Mouse (Mus musculus) heart, embryonic 11.5 days (tissue): Measurements from ENCODE around the gene Sh3bp4. TPM values are rescaled to one million over a fixed set of nuclear protein-coding genes. Genes with fewer than 3 reads are reported as not detected.

Source experiments
- ATAC-seq: fragments of 200-750 bp; cut with Nextera tagmentation; replicated peaks from 2 replicates; pipeline ENCODE4 v1.8.0; 2017; ENCODE audit warnings: moderate library complexity; ENCODE audit not compliant: insufficient number of reproducible peaks, low FRiP score, low TSS enrichment
- H3K27ac ChIP-seq: fragments of 300-500 bp; sonication (generic); 2 replicates; pipeline ENCODE4 v1.5.1; 2014; ENCODE audit warnings: mild to moderate bottlenecking, low read depth, low read length
- H3K27me3 ChIP-seq: fragments of 300-500 bp; sonication (generic); 2 replicates; pipeline ENCODE4 v1.6.1; 2014; ENCODE audit warnings: mild to moderate bottlenecking, low read length, mixed read lengths; ENCODE audit not compliant: control insufficient read depth, insufficient read depth
- H3K36me3 ChIP-seq: fragments of 300-500 bp; sonication (generic); 2 replicates; pipeline ENCODE4 v1.6.1; 2014; ENCODE audit warnings: mild to moderate bottlenecking, low read length, moderate library complexity, mixed read lengths; ENCODE audit not compliant: control insufficient read depth, insufficient read depth
- H3K4me1 ChIP-seq: fragments of 300-500 bp; sonication (generic); 2 replicates; pipeline ENCODE4 v1.6.1; 2014; ENCODE audit warnings: low read length; ENCODE audit not compliant: control insufficient read depth, insufficient read depth
- H3K4me2 ChIP-seq: fragments of 300-500 bp; sonication (generic); 2 replicates; pipeline ENCODE4 v1.6.1; 2014; ENCODE audit warnings: mild to moderate bottlenecking, moderate library complexity
- H3K4me3 ChIP-seq: fragments of 300-500 bp; sonication (generic); 2 replicates; pipeline ENCODE4 v1.5.1; 2014; ENCODE audit warnings: low read depth, low read length
- H3K9ac ChIP-seq: fragments of 300-500 bp; sonication (generic); 2 replicates; pipeline ENCODE4 v1.6.1; 2014; ENCODE audit warnings: mild to moderate bottlenecking, low read depth, low read length, moderate library complexity
- H3K9me3 ChIP-seq: fragments of 300-500 bp; sonication (generic); replicated peaks from 2 replicates; pipeline ENCODE4 v1.6.1; 2016; ENCODE audit warnings: low read length; ENCODE audit not compliant: control insufficient read depth
- WGBS: fragments of 180-500 bp; shearing (Covaris S2); extraction: QIAGEN DNeasy Blood & Tissue Kit; methylation state at CpG from one replicate; pipeline ENCODE4 v1.1.7; 2014; ENCODE audit not compliant: insufficient replicate concordance; 5-methylcytosine and 5-hydroxymethylcytosine counted together
- polyA plus RNA-seq: library from polyadenylated mRNA; unstranded; fragments of >200 nt; fragmentation: Nextera tagmentation; extraction: Ambion mirVana; gene quantifications from 2 replicates; pipeline ENCODE4 v1.2.1, GENCODE M21; 2014

Gene Sh3bp4
- polyA plus RNA-seq, 1 experiment from 2014 or later: 15.3 TPM

DNA sequence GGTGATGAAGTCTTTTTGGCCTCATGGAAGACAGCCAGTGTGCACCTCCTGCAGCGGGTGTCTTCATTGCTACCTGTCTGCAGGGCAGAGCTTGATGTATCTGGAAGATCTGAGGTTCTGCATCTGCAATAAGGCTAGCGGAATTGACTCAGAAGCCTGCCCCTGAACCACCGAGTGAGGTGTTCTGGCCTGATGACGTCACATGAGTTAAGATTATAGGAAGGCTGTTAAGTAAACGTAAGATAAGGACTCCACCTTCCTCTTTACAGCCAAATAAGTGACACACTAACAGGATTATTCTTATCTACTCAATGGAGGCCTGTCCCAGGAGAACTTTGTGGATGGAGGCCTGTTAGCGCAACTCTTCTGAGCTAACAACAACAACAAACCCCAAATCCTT, 4.5 kb downstream of the Sh3bp4 start:
- 34% methylated on average over 6 of the region's 6 CpGs for WGBS
- Histone ChIP-seq H3K27ac (no peak overlapping the region), H3K4me3 (no peak overlapping the region), H3K9me3 (no peaks in the 10 kb centered on the region), H3K36me3 (no peaks in the 10 kb centered on the region), H3K27me3 (no peaks in the 10 kb centered on the region), H3K4me2 (no peak overlapping the region), H3K9ac (no peak overlapping the region), H3K4me1 (peaks cover 47% of the 10 kb centered on the region)
- no peak for ATAC-seq

DNA sequence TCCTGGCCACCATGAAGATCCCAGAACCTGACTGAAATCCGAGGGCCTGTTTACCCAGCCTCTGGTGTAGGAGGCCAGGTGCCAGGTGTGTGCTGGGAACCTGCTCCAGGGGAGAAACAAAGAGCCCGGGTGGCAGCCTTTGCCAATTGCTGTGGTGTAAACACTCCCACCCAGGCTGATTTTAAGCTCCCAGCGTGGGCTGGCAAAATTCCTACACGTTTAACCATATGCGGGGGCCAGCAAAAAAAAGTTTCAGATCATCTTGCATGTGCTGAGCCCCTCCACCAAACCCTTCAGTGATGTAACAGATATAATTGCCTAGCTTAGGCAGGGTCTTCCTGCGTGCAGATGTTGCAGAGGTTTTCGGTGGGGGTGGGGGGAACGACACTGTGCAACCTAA, 4.9 kb downstream of the Sh3bp4 start:
- H3K27ac ChIP-seq: no peak overlapping the region
- ATAC-seq: no peak
- H3K4me1 ChIP-seq: peaks cover 47% of the 10 kb centered on the region
- WGBS: 57% methylated on average over 8 of the region's 8 CpGs
- no peak overlapping the region for H3K4me3 ChIP-seq
- no peaks in the 10 kb centered on the region for H3K27me3 ChIP-seq
- H3K9me3 ChIP-seq: no peaks in the 10 kb centered on the region
- no peak overlapping the region for H3K9ac ChIP-seq
- no peaks in the 10 kb centered on the region for H3K36me3 ChIP-seq
- no peak overlapping the region for H3K4me2 ChIP-seq

DNA sequence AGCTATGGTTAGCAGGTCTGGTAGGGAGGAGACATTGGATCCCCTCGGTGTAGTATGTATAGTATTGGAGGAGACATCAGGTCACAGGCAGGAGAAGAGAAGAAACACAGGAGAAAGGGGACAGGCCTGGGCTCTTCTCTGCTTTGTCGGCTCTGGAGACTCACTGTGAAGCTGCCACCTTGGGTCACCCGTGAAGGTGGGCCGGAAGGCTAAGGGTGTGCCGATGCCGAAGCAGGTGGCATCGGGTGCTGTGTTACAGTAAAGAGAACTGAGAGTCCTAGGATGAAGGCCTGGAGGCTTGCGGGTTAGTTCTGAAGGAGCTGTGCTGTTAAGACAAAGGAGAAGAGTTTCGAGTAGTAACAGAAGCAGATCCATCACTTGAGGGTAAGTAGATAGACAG, 6.6 kb downstream of the Sh3bp4 start:
- Histone ChIP-seq H3K36me3 (no peaks in the 10 kb centered on the region), H3K9me3 (no peaks in the 10 kb centered on the region), H3K9ac (no peak overlapping the region), H3K4me1 (peaks cover 46% of the 10 kb centered on the region), H3K4me3 (no peak overlapping the region), H3K27ac (no peak overlapping the region), H3K4me2 (no peak overlapping the region), H3K27me3 (no peaks in the 10 kb centered on the region)
- WGBS: 80% methylated on average over 9 of the region's 9 CpGs
- no peak for ATAC-seq

DNA sequence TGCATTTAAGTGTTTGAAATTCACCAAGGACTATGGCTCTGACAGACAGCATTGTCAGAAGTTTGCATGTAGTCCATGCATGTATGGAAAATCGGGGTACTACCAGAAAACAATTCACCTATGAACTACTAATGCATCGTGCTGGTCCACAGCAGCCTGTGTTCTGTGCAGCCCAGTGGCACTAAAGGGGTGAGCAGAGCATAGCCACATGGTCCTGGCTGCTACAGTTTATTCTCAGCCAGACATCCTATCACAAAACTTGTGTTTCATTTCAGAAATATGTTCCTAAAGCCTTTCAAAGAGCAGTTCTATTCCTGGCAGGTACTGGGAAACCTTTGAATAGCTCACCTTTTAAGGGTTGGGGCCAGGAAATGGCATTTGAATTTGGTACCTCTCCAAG, 8.0 kb downstream of the Sh3bp4 start:
- Histone ChIP-seq H3K27ac (no peak overlapping the region), H3K36me3 (no peaks in the 10 kb centered on the region), H3K4me2 (no peak overlapping the region), H3K4me1 (peaks cover 42% of the 10 kb centered on the region), H3K4me3 (no peak overlapping the region), H3K9ac (no peak overlapping the region), H3K9me3 (no peaks in the 10 kb centered on the region), H3K27me3 (no peaks in the 10 kb centered on the region)
- 72% methylated on average over 2 of the region's 2 CpGs for WGBS
- ATAC-seq: no peak

DNA sequence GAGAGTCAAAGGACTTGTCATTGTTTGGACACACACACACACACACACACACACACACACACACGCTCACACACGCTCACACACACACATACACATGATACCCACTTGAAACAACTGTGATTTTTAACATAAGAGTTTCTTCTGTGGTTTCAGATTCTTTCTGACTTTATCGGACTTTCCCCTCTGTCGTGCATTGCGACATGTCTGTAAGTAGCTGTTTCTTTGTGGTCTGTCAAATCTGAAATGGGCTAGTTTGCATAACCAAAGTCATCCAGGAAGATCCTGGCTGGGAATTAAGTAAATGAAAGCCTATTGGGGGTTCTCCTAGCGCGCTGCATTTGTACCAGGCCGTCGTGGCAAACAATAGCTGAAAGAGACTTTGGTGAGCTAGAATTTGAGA, 8.5 kb downstream of the Sh3bp4 start:
- Histone ChIP-seq H3K9me3 (no peaks in the 10 kb centered on the region), H3K4me3 (no peak overlapping the region), H3K36me3 (no peaks in the 10 kb centered on the region), H3K4me2 (no peak overlapping the region), H3K27me3 (no peaks in the 10 kb centered on the region), H3K9ac (no peak overlapping the region), H3K27ac (no peak overlapping the region), H3K4me1 (peaks cover 37% of the 10 kb centered on the region)
- 55% methylated on average over 9 of the region's 9 CpGs for WGBS
- ATAC-seq: no peak

DNA sequence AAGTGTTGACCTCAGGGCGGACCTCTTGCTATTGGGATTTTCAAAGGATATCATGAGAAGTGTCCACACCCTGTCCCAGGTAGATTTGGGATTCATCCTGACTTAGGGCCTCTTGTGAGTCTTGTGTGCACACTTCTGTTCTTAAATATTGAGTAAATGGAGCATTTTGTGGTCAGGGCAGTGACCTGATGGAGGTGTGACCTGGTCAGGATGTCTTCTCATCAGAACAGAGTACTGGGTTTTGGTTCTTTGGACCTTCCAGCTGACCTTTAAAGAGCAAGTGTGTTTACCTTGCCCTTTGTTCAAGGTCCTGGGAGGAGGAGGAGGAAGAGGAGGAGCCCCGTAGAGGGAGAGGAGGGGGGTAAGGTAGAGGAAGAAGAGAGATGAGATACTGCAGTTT, 9.0 kb downstream of the Sh3bp4 start:
- Histone ChIP-seq H3K4me1 (peaks cover 37% of the 10 kb centered on the region), H3K9me3 (no peaks in the 10 kb centered on the region), H3K27me3 (no peaks in the 10 kb centered on the region), H3K4me2 (no peak overlapping the region), H3K4me3 (no peak overlapping the region), H3K9ac (no peak overlapping the region), H3K36me3 (no peaks in the 10 kb centered on the region), H3K27ac (no peak overlapping the region)
- no peak for ATAC-seq
- 61% methylated on average over 2 of the region's 2 CpGs for WGBS

DNA sequence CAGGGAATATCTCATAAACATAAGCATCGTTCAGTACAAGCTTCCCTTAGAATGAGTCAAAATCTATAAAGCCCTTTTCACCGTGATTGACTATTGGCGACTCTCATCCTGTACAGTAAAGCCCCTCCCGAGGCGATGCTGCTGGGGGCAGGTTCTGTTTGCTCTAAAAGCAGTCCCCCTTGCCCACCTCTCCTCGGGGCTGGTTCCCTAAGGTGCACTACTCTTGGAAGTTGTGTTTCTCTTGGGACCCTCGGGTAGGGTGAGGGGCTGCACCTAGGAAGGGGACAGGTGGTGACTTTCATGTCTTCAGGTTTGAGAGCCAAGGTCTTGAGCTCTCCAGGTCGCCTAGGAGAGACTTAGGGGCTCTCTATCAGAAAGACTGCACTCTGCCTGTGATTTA, 10.2 kb downstream of the Sh3bp4 start:
- ATAC-seq: no peak
- 76% methylated on average over 8 of the region's 8 CpGs for WGBS
- no peak overlapping the region for H3K4me3 ChIP-seq
- no peak overlapping the region for H3K9ac ChIP-seq
- no peaks in the 10 kb centered on the region for H3K27me3 ChIP-seq
- H3K4me2 ChIP-seq: no peak overlapping the region
- H3K9me3 ChIP-seq: no peaks in the 10 kb centered on the region
- no peak overlapping the region for H3K27ac ChIP-seq
- no peaks in the 10 kb centered on the region for H3K36me3 ChIP-seq
- peaks cover 26% of the 10 kb centered on the region for H3K4me1 ChIP-seq

DNA sequence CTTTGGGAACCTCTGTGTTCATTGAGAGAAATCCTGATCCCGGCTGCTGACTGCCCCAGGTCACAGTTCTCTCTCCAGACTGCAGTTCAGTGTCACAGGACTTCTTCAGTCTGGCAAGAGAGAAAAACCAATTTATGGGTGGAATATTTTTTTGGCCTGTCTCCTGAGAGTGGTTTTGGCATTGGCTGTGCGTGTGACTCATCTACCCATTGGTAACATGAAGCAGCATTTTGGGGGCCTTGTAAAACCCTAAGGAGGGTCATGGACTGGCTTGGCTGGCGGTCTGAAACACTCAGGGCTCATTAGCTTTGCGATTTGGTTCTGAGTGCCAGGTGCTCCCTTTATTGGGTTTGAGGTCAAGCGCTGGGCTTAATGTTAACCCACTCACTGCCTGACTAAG, 10.6 kb downstream of the Sh3bp4 start:
- WGBS: 72% methylated on average over 5 of the region's 5 CpGs
- Histone ChIP-seq H3K4me2 (no peak overlapping the region), H3K27ac (no peak overlapping the region), H3K27me3 (no peaks in the 10 kb centered on the region), H3K9ac (no peak overlapping the region), H3K4me3 (no peak overlapping the region), H3K36me3 (no peaks in the 10 kb centered on the region), H3K4me1 (peaks cover 30% of the 10 kb centered on the region), H3K9me3 (no peaks in the 10 kb centered on the region)
- ATAC-seq: no peak

DNA sequence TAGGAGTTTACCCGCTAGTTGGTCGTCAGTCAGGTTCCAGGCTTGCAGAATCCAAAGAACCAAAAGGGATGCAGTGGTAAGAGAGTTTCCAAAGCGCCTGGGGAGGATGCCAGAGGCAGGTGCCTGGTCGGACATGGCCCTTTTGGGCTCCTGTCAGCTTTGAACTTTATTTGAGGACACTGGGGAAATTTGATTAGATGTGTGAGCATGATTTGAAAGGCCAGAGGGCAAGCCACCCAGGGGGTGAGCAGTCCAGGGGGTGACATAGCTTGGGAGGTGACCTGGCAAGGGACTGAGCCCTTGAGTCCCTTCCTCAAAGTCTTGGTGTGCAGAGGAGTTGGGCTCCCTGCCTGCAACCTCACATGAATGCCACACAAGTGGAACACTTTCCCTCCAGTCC, 11.2 kb downstream of the Sh3bp4 start:
- Histone ChIP-seq H3K27me3 (no peaks in the 10 kb centered on the region), H3K4me3 (no peak overlapping the region), H3K9ac (no peak overlapping the region), H3K27ac (no peak overlapping the region), H3K36me3 (no peaks in the 10 kb centered on the region), H3K9me3 (no peaks in the 10 kb centered on the region), H3K4me1 (peaks cover 33% of the 10 kb centered on the region), H3K4me2 (no peak overlapping the region)
- no peak for ATAC-seq
- 83% methylated on average over 4 of the region's 4 CpGs for WGBS
